Comparison of ENCODE assay signal across 8 mouse cellular contexts in genomic region chr11:79023342-79023741, GRCm38 (mm10). TPM values are rescaled to one million over a fixed set of nuclear protein-coding genes. Genes with fewer than 3 reads are reported as not detected.
DNase-seq lines count a peak whose midpoint lies in the region; ATAC-seq and TF ChIP-seq lines count a peak whose summit lies in the region.

No protein-coding gene starts in this region.

- 36% methylated on average over 7 of the region's 7 CpGs for WGBS in heart, embryonic 15.5 days
- 14% methylated on average over 7 of the region's 7 CpGs for WGBS in limb, embryonic 12.5 days
- 60% methylated on average over 7 of the region's 7 CpGs for WGBS in hindbrain, embryonic 13.5 days

- intact Hi-C loops in gastrocnemius, adult 2 months (cut with DNase I) = no loop called here

- H3K9me3 ChIP-seq in heart, embryonic 15.5 days (replicated peaks) = no peaks in the 10 kb centered on the region
- no peaks in the 10 kb centered on the region for H3K9me3 ChIP-seq in limb, embryonic 12.5 days
- no peaks in the 10 kb centered on the region for H3K9me3 ChIP-seq in hindbrain, embryonic 13.5 days

- H3K27me3 ChIP-seq in heart, embryonic 15.5 days = no peaks in the 10 kb centered on the region
- H3K27me3 ChIP-seq in limb, embryonic 12.5 days = no peaks in the 10 kb centered on the region
- no peaks in the 10 kb centered on the region for H3K27me3 ChIP-seq in hindbrain, embryonic 13.5 days

- TF ChIP-seq CTCF in gastrocnemius, adult 2 months (IDR thresholded peaks at IDR 0.05) = no peak

- H3K4me2 ChIP-seq in heart, embryonic 15.5 days = peak overlapping the region; percentile 26; the same call in 1 of the 2 replicates
- H3K4me2 ChIP-seq in limb, embryonic 12.5 days = peak overlapping the region; percentile 48
- no peak overlapping the region for H3K4me2 ChIP-seq in hindbrain, embryonic 13.5 days

- peaks cover 40% of the 10 kb centered on the region for H3K36me3 ChIP-seq in heart, embryonic 15.5 days
- H3K36me3 ChIP-seq in limb, embryonic 12.5 days = peaks cover 46% of the 10 kb centered on the region
- H3K36me3 ChIP-seq in hindbrain, embryonic 13.5 days = peaks cover 53% of the 10 kb centered on the region

- no peak overlapping the region for H3K9ac ChIP-seq in heart, embryonic 15.5 days
- H3K9ac ChIP-seq in limb, embryonic 12.5 days (replicated peaks) = 0 out of 2 replicates have a peak overlapping the region, but pooled peaks have one; percentile 23
- H3K9ac ChIP-seq in hindbrain, embryonic 13.5 days = no peak overlapping the region

- ATAC-seq in heart, embryonic 15.5 days (replicated peaks; ENCODE audit: insufficient number of reproducible peaks, insufficient read depth, low FRiP score, low read depth) = peak; percentile 61
- no peak for ATAC-seq in limb, embryonic 12.5 days (ENCODE audit: insufficient number of reproducible peaks, insufficient read depth, low FRiP score, low TSS enrichment, low read depth)
- ATAC-seq in hindbrain, embryonic 13.5 days (ENCODE audit: low FRiP score) = no peak

- DNase-seq in gastrocnemius, adult 2 months = no peak
- DNase-seq in gastrocnemius, postnatal 4 days (ENCODE audit: low spot score in 2 of 2) = no peak
- peak; percentile 85 for DNase-seq in naive thymus-derived CD4-positive, alpha-beta T cell, adult 2 months (ENCODE audit: low read depth)
- DNase-seq in urinary bladder, postnatal 25 days (ENCODE audit: low spot score) = no peak
- no peak for DNase-seq in layer of hippocampus, adult 9-10 months (ENCODE audit: low spot score)

- peak overlapping the region; percentile 73 for H3K27ac ChIP-seq in gastrocnemius, adult 2 months
- peak overlapping the region; percentile 72 for H3K27ac ChIP-seq in heart, embryonic 15.5 days
- peak overlapping the region; percentile 72 for H3K27ac ChIP-seq in limb, embryonic 12.5 days
- no peak overlapping the region for H3K27ac ChIP-seq in hindbrain, embryonic 13.5 days

- peaks cover 23% of the 10 kb centered on the region for H3K4me1 ChIP-seq in heart, embryonic 15.5 days (replicated peaks)
- H3K4me1 ChIP-seq in limb, embryonic 12.5 days (replicated peaks) = peaks cover 17% of the 10 kb centered on the region
- no peaks in the 10 kb centered on the region for H3K4me1 ChIP-seq in hindbrain, embryonic 13.5 days (replicated peaks)

- peak overlapping the region; percentile 15 for H3K4me3 ChIP-seq in gastrocnemius, adult 2 months
- no peak overlapping the region for H3K4me3 ChIP-seq in heart, embryonic 15.5 days
- peak overlapping the region; percentile 13 for H3K4me3 ChIP-seq in limb, embryonic 12.5 days (replicated peaks)
- no peak overlapping the region for H3K4me3 ChIP-seq in hindbrain, embryonic 13.5 days

RNA-seq across cellular contexts. Expression of gene Lgals9, which starts 38.6 kb away (rescaled TPM):
- total RNA-seq in gastrocnemius, adult 2 months (2021) = 10 to 100 TPM in 1 of 2 experiments, 1 to 10 TPM in 1; 6.6 to 10.1 TPM
- 10 to 100 TPM; 29.9 to 31.8 TPM for total RNA-seq in gastrocnemius, postnatal 4 days (2021)
- 54.4 and 86.9 TPM in 2 replicates for polyA plus RNA-seq in heart, embryonic 15.5 days (2015; fragmentation: Nextera tagmentation; extraction: Ambion mirVana)
- polyA plus RNA-seq in limb, embryonic 12.5 days (2016; fragmentation: Nextera tagmentation; extraction: Ambion mirVana) = 4.1 and 6.8 TPM in 2 replicates
- 10.6 and 12.3 TPM in 2 replicates for polyA plus RNA-seq in hindbrain, embryonic 13.5 days (2015; fragmentation: Nextera tagmentation; extraction: Ambion mirVana)

Comparison
In these comparisons a context has a peak if more than half of its experiments do, and no peak if none do; other contexts are left out.
1. H3K4me3 ChIP-seq: peak in gastrocnemius, adult 2 months (single experiment) and limb, embryonic 12.5 days (single experiment); none in heart, embryonic 15.5 days (single experiment) and hindbrain, embryonic 13.5 days (single experiment).